Mouse (Mus musculus) E14TG2a.4 (cell line): Measurements from ENCODE around the gene Ttc39a.

Experiments
- CTCF ChIP-seq: conservative IDR thresholded peaks from 2 replicates; pipeline ENCODE4 v1.5.1; 2014; ENCODE audit warnings: low read length
- NANOG ChIP-seq: IDR thresholded peaks from 2 replicates; pipeline ENCODE4 v1.6.1; 2014; ENCODE audit warnings: borderline replicate concordance, low read length, mixed read lengths
- POU5F1 ChIP-seq: IDR thresholded peaks from 2 replicates; pipeline ENCODE4 v1.6.1; 2014; ENCODE audit warnings: low read length, borderline replicate concordance

- TF ChIP-seq CTCF (no peak), NANOG (no peak), POU5F1 (no peak)
Observed at GRCm38 (mm10) chr4:109444471-109444870, 38.0 kb downstream of the Ttc39a start.
